Mouse (Mus musculus) T-helper 17 cell (primary cell): Measurements from ENCODE around the gene App.

Source experiments
- in situ Hi-C, 2 experiments: fragments of 300-600 bp; cut with MboI, MseI; formaldehyde crosslinking; loops; 1 replicate in 1 of 2; 2 replicates in 1 of 2; pipeline ENCODE4 v1.15.1; 2025; ENCODE audit warnings: high pct_unique_total_duplicates in 2 of 2

Gene App

GRCm38 (mm10) chr16:85085902-85086301 is 87.7 kb downstream of the App start:
- in situ Hi-C loops = no loop called here

GRCm38 (mm10) chr16:85084152-85084551 is 89.4 kb downstream of the App start:
- in situ Hi-C loops = no loop called here

GRCm38 (mm10) chr16:85075330-85075729 is 98.2 kb downstream of the App start:
- in situ Hi-C loops = loop anchor here in 1 of 2 experiments (10.0 kb wide), 1 partner anchor 1221 kb away; no protein-coding TSS in a partner anchor

- in situ Hi-C loops = loop anchor here in 1 of 2 experiments (10.0 kb wide), 1 partner anchor 1220 kb away; no protein-coding TSS in a partner anchor
These were observed 98.7 kb downstream of the App start for GRCm38 (mm10) chr16:85074889-85075288.

GRCm38 (mm10) chr16:85072624-85073023 is 100.9 kb downstream of the App start:
- in situ Hi-C loops = loop anchor here in 1 of 2 experiments (10.0 kb wide), 1 partner anchor 1218 kb away; no protein-coding TSS in a partner anchor

- in situ Hi-C loops = loop anchor here in 1 of 2 experiments (10.0 kb wide), 1 partner anchor 1217 kb away; no protein-coding TSS in a partner anchor
These were observed 101.8 kb downstream of the App start for GRCm38 (mm10) chr16:85071791-85072190.

- in situ Hi-C loops = loop anchor here in 1 of 2 experiments (10.0 kb wide), 1 partner anchor 1216 kb away; no protein-coding TSS in a partner anchor
These were observed 102.3 kb downstream of the App start for GRCm38 (mm10) chr16:85071248-85071647.

GRCm38 (mm10) chr16:85067254-85067893 is 106.2 kb downstream of the App start:
- in situ Hi-C loops = no loop called here

GRCm38 (mm10) chr16:85066227-85066626 is 107.3 kb downstream of the App start:
- in situ Hi-C loops = no loop called here

GRCm38 (mm10) chr16:85064800-85065199 is 108.8 kb downstream of the App start:
- in situ Hi-C loops = no loop called here

GRCm38 (mm10) chr16:85062732-85063131 is 110.8 kb downstream of the App start:
- in situ Hi-C loops = no loop called here

GRCm38 (mm10) chr16:85061725-85062124 is 111.8 kb downstream of the App start:
- in situ Hi-C loops = no loop called here

GRCm38 (mm10) chr16:85058138-85058537 is 115.4 kb downstream of the App start:
- in situ Hi-C loops = no loop called here

GRCm38 (mm10) chr16:85056212-85056611 is 117.4 kb downstream of the App start:
- in situ Hi-C loops = no loop called here

GRCm38 (mm10) chr16:85053996-85054395 is 119.6 kb downstream of the App start:
- in situ Hi-C loops = loop anchor here in 1 of 2 experiments (5.0 kb wide), 1 partner anchor 388 kb away; no protein-coding TSS in a partner anchor

GRCm38 (mm10) chr16:85047310-85047709 is 126.3 kb downstream of the App start:
- in situ Hi-C loops = no loop called here

GRCm38 (mm10) chr16:85041153-85041959 is 132.2 kb downstream of the App start:
- in situ Hi-C loops = no loop called here

GRCm38 (mm10) chr16:85038731-85039130 is 134.8 kb downstream of the App start:
- in situ Hi-C loops = no loop called here

- in situ Hi-C loops = no loop called here
These were observed 135.5 kb downstream of the App start for GRCm38 (mm10) chr16:85037969-85038644.

GRCm38 (mm10) chr16:85035815-85036214 is 137.8 kb downstream of the App start:
- in situ Hi-C loops = no loop called here

GRCm38 (mm10) chr16:85033747-85034146 is 139.8 kb downstream of the App start:
- in situ Hi-C loops = no loop called here

GRCm38 (mm10) chr16:85030810-85031209 is 142.8 kb downstream of the App start:
- in situ Hi-C loops = no loop called here
